Mouse (Mus musculus) midbrain, embryonic 11.5 days (tissue): ENCODE measurements at regions not wholly inside any gene's neighbourhood (a gene's known extent, or its start where the extent isn't known, plus 50 kb on each side); places are given as distances from the start of the nearest gene placed in this dataset.

Experiments used
- ATAC-seq: fragments of 200-750 bp; cut with Nextera tagmentation; 2 replicates; pipeline ENCODE4 v1.8.0; 2017; ENCODE audit warnings: moderate TSS enrichment, moderate library complexity; ENCODE audit not compliant: low FRiP score
- DNase-seq: peaks from one replicate; pipeline ENCODE4 v3.0.0; 2015; ENCODE audit warnings: low spot score; ENCODE audit errors: missing footprints
- H3K27ac ChIP-seq: fragments of 300-500 bp; sonication (generic); 2 replicates; pipeline ENCODE4 v1.5.1; 2014; ENCODE audit warnings: low read depth, low read length
- H3K27me3 ChIP-seq: fragments of 300-500 bp; sonication (generic); 2 replicates; pipeline ENCODE4 v1.6.1; 2014; ENCODE audit warnings: mild to moderate bottlenecking, low read length, moderate library complexity, mixed read lengths; ENCODE audit not compliant: control insufficient read depth, insufficient read depth
- H3K36me3 ChIP-seq: fragments of 300-500 bp; sonication (generic); 2 replicates; pipeline ENCODE4 v1.6.1; 2014; ENCODE audit warnings: mild to moderate bottlenecking, low read length, moderate library complexity, mixed read lengths; ENCODE audit not compliant: control insufficient read depth, insufficient read depth
- H3K4me1 ChIP-seq: fragments of 300-500 bp; sonication (generic); 2 replicates; pipeline ENCODE4 v1.6.1; 2014; ENCODE audit warnings: low read length; ENCODE audit not compliant: control insufficient read depth, insufficient read depth
- H3K4me2 ChIP-seq: fragments of 300-500 bp; sonication (generic); 2 replicates; pipeline ENCODE4 v1.6.1; 2014; ENCODE audit warnings: mild to moderate bottlenecking, moderate library complexity
- H3K4me3 ChIP-seq: fragments of 300-500 bp; sonication (generic); 2 replicates; pipeline ENCODE4 v1.5.1; 2014; ENCODE audit warnings: low read depth, low read length
- H3K9ac ChIP-seq: fragments of 300-500 bp; sonication (generic); 2 replicates; pipeline ENCODE4 v1.6.1; 2014; ENCODE audit warnings: low read length
- H3K9me3 ChIP-seq: fragments of 300-500 bp; sonication (generic); 2 replicates; pipeline ENCODE4 v1.6.1; 2016; ENCODE audit warnings: low read length; ENCODE audit not compliant: control insufficient read depth
- WGBS: fragments of 180-500 bp; shearing (Covaris S2); extraction: QIAGEN DNeasy Blood & Tissue Kit; methylation state at CpG from one replicate; pipeline ENCODE4 v1.1.7; 2014; 5-methylcytosine and 5-hydroxymethylcytosine counted together

DNA sequence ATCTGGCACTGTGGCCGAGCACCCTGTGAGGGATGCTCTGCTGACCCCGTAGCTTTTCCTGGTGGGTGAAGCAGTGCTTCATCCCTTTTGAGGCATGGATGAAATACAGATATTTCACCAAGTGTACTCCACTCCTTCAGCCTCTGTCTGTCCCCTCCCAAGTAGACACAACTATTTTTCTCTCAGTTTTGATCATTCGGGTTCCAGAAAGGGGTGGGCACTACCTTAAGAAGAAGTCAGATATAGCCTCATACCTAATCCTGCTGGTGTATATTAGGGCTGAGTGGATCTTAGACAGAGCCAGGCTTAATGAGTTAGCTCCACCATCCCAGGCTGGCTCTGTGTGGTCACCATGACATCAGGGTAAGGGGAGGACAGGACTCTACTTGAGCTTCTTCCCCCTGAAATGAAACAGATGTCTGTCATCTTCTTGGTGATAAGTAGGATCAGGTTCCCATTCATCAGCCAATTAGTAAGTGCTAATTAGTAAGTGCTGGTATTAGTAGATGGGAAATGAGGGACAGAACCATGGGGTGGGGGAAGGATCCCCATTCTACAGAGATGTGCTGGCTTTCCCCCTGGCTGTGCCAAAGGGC, 58.7 kb upstream of the Tmem150c start:
- H3K4me2 ChIP-seq: no peak overlapping the region
- ATAC-seq (no peak), DNase-seq (peak; percentile 53)
- no peaks in the 10 kb centered on the region for H3K4me1 ChIP-seq
- no peak overlapping the region for H3K4me3 ChIP-seq
- WGBS: 93% methylated on average over 3 of the region's 3 CpGs
- no peak overlapping the region for H3K27ac ChIP-seq
- no peaks in the 10 kb centered on the region for H3K36me3 ChIP-seq
- no peak overlapping the region for H3K9ac ChIP-seq
- H3K27me3 ChIP-seq: no peaks in the 10 kb centered on the region
- no peaks in the 10 kb centered on the region for H3K9me3 ChIP-seq

DNA sequence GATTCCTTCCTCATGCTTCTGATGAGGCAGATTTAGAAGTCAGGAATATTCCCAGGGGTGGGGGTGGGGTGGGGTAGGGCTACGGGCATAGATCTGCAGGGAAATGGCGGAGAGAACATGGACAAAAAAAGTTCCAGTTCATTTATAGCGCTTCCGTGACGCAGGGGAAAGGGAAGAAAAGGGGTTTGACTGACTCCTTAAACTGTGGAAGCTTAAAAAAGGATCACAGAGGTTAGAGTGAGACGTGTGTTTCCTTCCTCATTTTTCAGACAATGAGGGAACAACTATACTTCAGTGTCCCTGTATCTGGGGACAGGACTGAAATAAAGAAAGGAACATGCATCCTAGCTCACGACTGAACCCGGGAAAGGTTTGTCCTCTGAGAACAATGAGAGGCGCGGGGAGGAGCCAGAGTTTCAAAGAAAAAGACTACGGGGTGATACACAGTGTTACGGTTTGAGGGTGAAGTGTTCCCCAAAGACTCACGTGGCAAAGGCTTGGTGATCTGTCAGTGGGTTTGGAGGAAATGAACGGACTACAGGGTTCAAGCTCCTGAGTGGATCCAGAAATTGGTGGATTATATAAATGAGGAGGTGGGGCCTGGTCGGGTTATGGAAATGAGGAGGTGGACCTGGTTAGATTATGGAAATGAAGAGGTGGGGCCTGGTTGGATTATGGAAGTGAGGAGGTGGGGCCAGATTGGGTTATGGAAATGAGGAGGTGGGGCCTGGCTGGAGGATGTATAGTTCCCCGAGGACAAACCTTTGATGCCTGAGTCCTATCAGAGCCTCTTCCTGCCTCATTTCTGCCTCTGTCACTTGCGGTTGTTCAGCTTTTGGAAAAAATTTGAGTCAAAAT, 57.8 kb upstream of the Tmem150c start:
- WGBS: 13% methylated on average over 17 of the region's 17 CpGs
- Histone ChIP-seq H3K27me3 (no peaks in the 10 kb centered on the region), H3K4me1 (no peaks in the 10 kb centered on the region), H3K27ac (no peak overlapping the region), H3K4me3 (peak overlapping the region; percentile 14; the same call in 1 of the 2 replicates), H3K9me3 (no peaks in the 10 kb centered on the region), H3K4me2 (peak overlapping the region; percentile 25), H3K36me3 (no peaks in the 10 kb centered on the region), H3K9ac (peak overlapping the region; percentile 13; the same call in 1 of the 2 replicates)
- ATAC-seq: peak; percentile 84
- peak; percentile 93 for DNase-seq

DNA sequence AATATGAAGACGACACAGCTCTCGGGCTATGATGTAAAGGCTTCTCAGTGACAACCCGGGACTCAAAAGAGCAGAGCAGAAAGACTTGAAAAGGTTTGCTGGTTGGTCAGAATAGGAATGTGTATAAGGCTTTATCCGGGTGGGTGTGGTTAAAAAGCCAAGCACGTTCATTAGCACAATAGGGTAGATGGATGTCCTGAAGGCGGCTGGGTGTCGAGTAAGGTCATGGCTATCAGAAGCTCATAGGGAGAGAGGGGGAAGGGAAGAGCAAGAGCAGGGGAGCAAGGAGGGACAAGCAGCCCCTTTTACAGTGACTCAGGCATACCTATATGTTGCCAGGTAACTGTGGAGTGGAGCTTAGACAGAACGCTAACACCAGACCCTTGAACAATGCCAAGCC, 54.3 kb upstream of the Tmem150c start:
- Histone ChIP-seq H3K4me2 (no peak overlapping the region), H3K4me1 (no peaks in the 10 kb centered on the region), H3K27me3 (no peaks in the 10 kb centered on the region), H3K36me3 (no peaks in the 10 kb centered on the region), H3K9ac (no peak overlapping the region), H3K27ac (no peak overlapping the region), H3K4me3 (no peak overlapping the region), H3K9me3 (no peaks in the 10 kb centered on the region)
- no peak for ATAC-seq
- WGBS: 72% methylated on average over 8 of the region's 8 CpGs
- DNase-seq: peak; percentile 44

DNA sequence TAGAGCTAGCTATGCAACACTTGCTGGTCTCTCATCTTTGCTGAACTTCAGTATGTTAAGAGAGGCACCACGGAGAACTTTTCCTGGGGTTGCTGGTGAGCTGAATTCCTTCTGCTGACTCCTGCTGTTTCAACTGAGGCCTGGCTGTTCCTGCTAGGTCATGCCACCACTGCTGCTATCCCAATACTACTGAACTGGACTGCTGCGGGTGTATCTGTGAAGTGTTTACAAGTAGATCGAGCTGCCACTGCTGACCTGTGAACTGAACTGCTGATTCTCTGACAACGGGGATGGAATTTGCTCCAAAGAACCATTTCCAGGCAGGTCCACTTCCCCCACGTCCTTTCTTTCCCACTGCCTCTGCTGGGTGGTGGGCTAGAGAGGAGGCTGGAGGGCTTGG, 51.1 kb upstream of the Tmem150c start:
- Histone ChIP-seq H3K9me3 (no peaks in the 10 kb centered on the region), H3K9ac (no peak overlapping the region), H3K27me3 (no peaks in the 10 kb centered on the region), H3K4me2 (no peak overlapping the region), H3K4me1 (no peaks in the 10 kb centered on the region), H3K4me3 (no peak overlapping the region), H3K27ac (no peak overlapping the region), H3K36me3 (no peaks in the 10 kb centered on the region)
- ATAC-seq (no peak), DNase-seq (peak; percentile 51)
- WGBS: 77% methylated on average over 5 of the region's 5 CpGs
